Mouse (Mus musculus): ENCODE measurements at regions not wholly inside any gene's neighbourhood (a gene's known extent, or its start where the extent isn't known, plus 50 kb on each side); places are given as distances from the start of the nearest gene placed in this dataset.

DNA sequence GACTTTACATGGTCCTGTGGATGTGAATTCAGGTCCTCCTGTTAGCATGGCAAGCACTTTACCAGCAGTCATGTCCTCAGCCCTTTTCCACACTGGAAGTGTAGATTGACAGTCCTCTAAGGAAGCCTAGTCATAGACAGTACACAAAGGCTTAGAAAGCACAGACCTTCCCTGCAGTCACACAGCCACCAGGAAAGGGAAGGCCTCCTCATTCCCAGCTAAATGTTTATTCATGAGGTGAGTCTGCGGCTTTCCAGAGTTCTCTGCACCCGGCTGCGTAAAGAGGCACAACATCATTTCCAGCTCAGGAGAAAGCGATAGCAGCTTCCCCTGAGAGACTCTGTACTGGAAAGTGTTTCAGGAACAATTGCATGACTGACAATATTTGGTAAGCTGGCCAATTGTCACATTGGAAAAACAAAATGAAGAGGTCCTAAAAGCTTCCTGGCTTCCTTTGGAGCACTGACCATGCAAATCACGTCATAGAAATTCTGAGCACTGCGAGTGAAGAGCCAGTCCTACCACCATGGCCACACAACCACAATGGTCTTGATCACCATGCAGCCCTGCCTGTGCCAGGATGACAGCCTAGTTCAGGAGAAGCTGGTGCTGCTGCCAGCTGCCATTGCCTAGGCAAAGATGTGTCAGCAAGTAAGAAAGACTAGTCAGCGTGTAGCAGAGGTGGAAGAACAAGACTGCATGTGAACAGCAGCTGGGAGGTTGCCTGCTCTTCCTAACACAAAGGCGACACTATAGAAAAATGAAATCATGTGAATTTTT is 252.2 kb upstream of the Tbl1xr1 start:
- Histone ChIP-seq H3K27ac (ENCODE audit: insufficient read depth, low read depth, low read length, poor library complexity, severe bottlenecking) (no peak overlapping the region), H3K9ac (ENCODE audit: insufficient read depth, low read depth, low read length, poor library complexity, severe bottlenecking) (no peak overlapping the region), H3K36me3 (ENCODE audit: control insufficient read depth, insufficient read depth, low read length, poor library complexity, severe bottlenecking) (no peaks in the 10 kb centered on the region), H3K4me3 (ENCODE audit: insufficient read depth in 1 of 2, low read depth in 1 of 2, low read length in 2 of 2, poor library complexity in 1 of 2, severe bottlenecking in 1 of 2) (no peak overlapping the region), H3K9me3 (ENCODE audit: control insufficient read depth, insufficient read depth, low read depth, low read length) (no peaks in the 10 kb centered on the region), H3K4me1 (ENCODE audit: control insufficient read depth in 2 of 2, insufficient read depth in 2 of 2, low read length in 2 of 2, poor library complexity in 1 of 2) (peaks cover 0 to 2% of the 10 kb centered on the region in 2 experiments; a peak in 1 of 4 replicates)
- no peak for DNase-seq (ENCODE audit: low read depth, low spot score)
- TF ChIP-seq CHD2 (IDR thresholded peaks at IDR 0.05; ENCODE audit: low read depth, low read length) (no peak), HCFC1 (IDR thresholded peaks at IDR 0.05; ENCODE audit: borderline replicate concordance, insufficient read depth, low read length) (no peak), MAFK (IDR thresholded peaks at IDR 0.05; ENCODE audit: insufficient read depth, low read depth, low read length) (no peak), ZC3H11A (IDR thresholded peaks at IDR 0.05; ENCODE audit: borderline replicate concordance, low read depth, low read length) (no peak), ZNF384 (IDR thresholded peaks at IDR 0.05; ENCODE audit: low read depth, low read length) (no peak)
- in situ Hi-C loops (cut with MboI; ENCODE audit: low sequenced_read_pairs in 2 of 2, unreplicated experiment in 2 of 2) = no loop called here

DNA sequence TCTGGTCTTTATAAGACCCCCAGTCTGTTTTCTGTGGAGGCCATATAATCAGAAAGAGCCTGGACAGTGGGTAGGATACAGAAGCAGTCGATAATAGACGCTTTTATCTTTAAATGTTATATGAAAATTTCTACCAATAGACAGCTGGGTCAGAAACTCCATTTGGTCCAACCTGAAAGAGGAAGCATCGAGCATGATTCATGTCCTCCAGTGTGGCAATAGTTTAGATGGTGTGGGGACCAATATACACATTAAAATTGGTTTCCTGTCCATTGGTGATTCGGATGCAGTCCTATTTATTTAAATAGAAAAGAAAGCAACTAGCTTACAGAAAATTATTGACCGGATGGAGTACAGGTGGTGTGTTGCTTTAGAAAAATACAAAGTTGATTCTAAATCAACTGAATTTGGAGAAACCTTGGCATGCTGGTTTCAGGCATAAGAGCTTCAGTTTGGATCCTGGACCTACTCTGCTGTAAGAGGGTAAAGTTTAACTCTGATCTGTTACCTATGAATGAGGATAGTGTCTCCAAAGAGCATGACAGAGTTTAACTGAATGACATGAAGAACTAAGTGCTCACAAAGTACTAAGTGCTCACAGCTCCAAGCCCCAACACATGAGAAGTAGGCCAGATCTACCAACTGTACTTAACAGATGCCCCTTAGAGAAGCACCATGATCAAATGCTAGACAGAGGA is 251.4 kb upstream of the Tbl1xr1 start:
- Histone ChIP-seq H3K9ac (ENCODE audit: insufficient read depth, low read depth, low read length, poor library complexity, severe bottlenecking) (no peak overlapping the region), H3K27ac (ENCODE audit: insufficient read depth, low read depth, low read length, poor library complexity, severe bottlenecking) (no peak overlapping the region), H3K36me3 (ENCODE audit: control insufficient read depth, insufficient read depth, low read length, poor library complexity, severe bottlenecking) (no peaks in the 10 kb centered on the region), H3K9me3 (ENCODE audit: control insufficient read depth, insufficient read depth, low read depth, low read length) (no peaks in the 10 kb centered on the region), H3K4me3 (ENCODE audit: insufficient read depth in 1 of 2, low read depth in 1 of 2, low read length in 2 of 2, poor library complexity in 1 of 2, severe bottlenecking in 1 of 2) (no peak overlapping the region), H3K4me1 (ENCODE audit: control insufficient read depth in 2 of 2, insufficient read depth in 2 of 2, low read length in 2 of 2, poor library complexity in 1 of 2) (peaks cover 0 to 2% of the 10 kb centered on the region in 2 experiments; a peak in 1 of 4 replicates)
- TF ChIP-seq ZNF384 (IDR thresholded peaks at IDR 0.05; ENCODE audit: low read depth, low read length) = no peak
- TF ChIP-seq CHD2 (IDR thresholded peaks at IDR 0.05; ENCODE audit: low read depth, low read length) = no peak
- TF ChIP-seq HCFC1 (IDR thresholded peaks at IDR 0.05; ENCODE audit: borderline replicate concordance, insufficient read depth, low read length) = no peak
- no peak for TF ChIP-seq MAFK (IDR thresholded peaks at IDR 0.05; ENCODE audit: insufficient read depth, low read depth, low read length)
- no peak for TF ChIP-seq ZC3H11A (IDR thresholded peaks at IDR 0.05; ENCODE audit: borderline replicate concordance, low read depth, low read length)
- in situ Hi-C loops (cut with MboI; ENCODE audit: low sequenced_read_pairs in 2 of 2, unreplicated experiment in 2 of 2) = no loop called here
- DNase-seq (ENCODE audit: low read depth, low spot score) = no peak

DNA sequence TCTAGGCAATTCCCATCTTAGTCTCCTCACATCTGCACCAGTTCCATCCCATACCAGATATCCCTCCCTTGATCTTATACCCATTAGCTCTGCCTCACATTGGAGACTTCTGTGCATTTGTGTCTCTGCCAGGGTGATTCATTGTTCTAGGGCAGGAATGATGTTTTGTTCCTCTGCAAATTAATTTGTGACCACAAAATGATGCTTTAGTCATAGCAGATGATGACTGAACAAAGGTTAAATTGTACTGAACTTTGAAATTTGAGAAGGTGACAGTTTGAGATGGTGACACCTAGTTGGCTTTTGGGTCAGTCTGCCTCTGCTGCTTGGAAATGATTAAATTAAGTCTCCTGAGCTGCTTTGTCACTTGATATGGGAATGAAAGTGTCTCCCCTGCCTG is 248.8 kb upstream of the Tbl1xr1 start:
- H3K9me3 ChIP-seq (ENCODE audit: control insufficient read depth, insufficient read depth, low read depth, low read length) = no peaks in the 10 kb centered on the region
- H3K4me1 ChIP-seq (ENCODE audit: control insufficient read depth in 2 of 2, insufficient read depth in 2 of 2, low read length in 2 of 2, poor library complexity in 1 of 2) = peaks cover 0 to 2% of the 10 kb centered on the region in 2 experiments; a peak in 1 of 4 replicates
- H3K36me3 ChIP-seq (ENCODE audit: control insufficient read depth, insufficient read depth, low read length, poor library complexity, severe bottlenecking) = no peaks in the 10 kb centered on the region
- no peak overlapping the region for H3K9ac ChIP-seq (ENCODE audit: insufficient read depth, low read depth, low read length, poor library complexity, severe bottlenecking)
- no peak overlapping the region for H3K4me3 ChIP-seq (ENCODE audit: insufficient read depth in 1 of 2, low read depth in 1 of 2, low read length in 2 of 2, poor library complexity in 1 of 2, severe bottlenecking in 1 of 2)
- TF ChIP-seq MAFK (IDR thresholded peaks at IDR 0.05; ENCODE audit: insufficient read depth, low read depth, low read length) = no peak
- in situ Hi-C loops (cut with MboI; ENCODE audit: low sequenced_read_pairs in 2 of 2, unreplicated experiment in 2 of 2) = no loop called here
- H3K27ac ChIP-seq (ENCODE audit: insufficient read depth, low read depth, low read length, poor library complexity, severe bottlenecking) = no peak overlapping the region
- no peak for DNase-seq (ENCODE audit: low read depth, low spot score)

DNA sequence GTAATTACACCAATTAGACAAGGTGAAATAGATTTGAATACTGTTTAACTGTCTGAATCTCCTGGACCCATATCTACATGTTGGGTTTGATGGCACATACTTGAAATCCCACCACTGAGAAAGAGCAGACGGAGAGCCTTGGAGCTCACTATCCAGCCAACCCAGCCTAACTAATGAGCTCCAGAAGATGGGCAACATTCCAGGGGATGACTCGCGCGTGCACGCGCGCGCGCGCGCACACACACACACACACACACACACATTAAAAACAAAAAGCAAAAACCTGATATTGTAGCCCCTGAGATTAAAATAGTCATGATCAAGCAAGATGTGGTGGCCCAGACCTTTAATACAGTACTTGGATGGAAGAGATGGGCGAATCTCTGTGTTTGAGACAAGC is 243.3 kb upstream of the Tbl1xr1 start:
- H3K4me3 ChIP-seq (ENCODE audit: insufficient read depth in 1 of 2, low read depth in 1 of 2, low read length in 2 of 2, poor library complexity in 1 of 2, severe bottlenecking in 1 of 2) = no peak overlapping the region
- no peak for DNase-seq (ENCODE audit: low read depth, low spot score)
- no peak overlapping the region for H3K27ac ChIP-seq (ENCODE audit: insufficient read depth, low read depth, low read length, poor library complexity, severe bottlenecking)
- no peaks in the 10 kb centered on the region for H3K4me1 ChIP-seq (ENCODE audit: control insufficient read depth in 2 of 2, insufficient read depth in 2 of 2, low read length in 2 of 2, poor library complexity in 1 of 2)
- no peak for TF ChIP-seq MAFK (IDR thresholded peaks at IDR 0.05; ENCODE audit: insufficient read depth, low read depth, low read length)
- no peak for TF ChIP-seq HCFC1 (IDR thresholded peaks at IDR 0.05; ENCODE audit: borderline replicate concordance, insufficient read depth, low read length)
- no peak for TF ChIP-seq ZC3H11A (IDR thresholded peaks at IDR 0.05; ENCODE audit: borderline replicate concordance, low read depth, low read length)
- no peak for TF ChIP-seq ZNF384 (IDR thresholded peaks at IDR 0.05; ENCODE audit: low read depth, low read length)
- TF ChIP-seq CHD2 (IDR thresholded peaks at IDR 0.05; ENCODE audit: low read depth, low read length) = no peak
- no peaks in the 10 kb centered on the region for H3K36me3 ChIP-seq (ENCODE audit: control insufficient read depth, insufficient read depth, low read length, poor library complexity, severe bottlenecking)
- H3K9me3 ChIP-seq (ENCODE audit: control insufficient read depth, insufficient read depth, low read depth, low read length) = no peaks in the 10 kb centered on the region
- H3K9ac ChIP-seq (ENCODE audit: insufficient read depth, low read depth, low read length, poor library complexity, severe bottlenecking) = no peak overlapping the region
- in situ Hi-C loops (cut with MboI; ENCODE audit: low sequenced_read_pairs in 2 of 2, unreplicated experiment in 2 of 2) = no loop called here

All from ES-E14 (cell line).